Mouse (Mus musculus) left cerebral cortex, postnatal 14 days (tissue): ENCODE data around the gene Gm2897. TPM values are rescaled to one million over a fixed set of nuclear protein-coding genes. Genes with fewer than 3 reads are reported as not detected.
"Not testable (repeated sequence)": the region's sequence is repeated elsewhere in the genome, so short reads cannot be mapped to it uniquely, and the experiment has no call there.

ENCODE experiments used
- DNase-seq, 2 experiments: peaks; one replicate each; pipeline ENCODE4 v3.0.0; 2021 to 2022; ENCODE audit warnings: low spot score in 2 of 2, mixed read lengths in 1 of 2
- intact Hi-C: fragments of 180-260 bp; cut with DNase I; formaldehyde crosslinking; loops from one replicate; pipeline ENCODE4 v1.15.1; 2025
- long read RNA-seq, 2 experiments: library from polyadenylated mRNA; stranded (forward); transcript quantifications; one replicate each; pipeline ENCODE4 v2.0.0; 2021
- total RNA-seq, 2 experiments: library from RNA; stranded (reverse); gene quantifications; 2 replicates each; pipeline ENCODE4 v1.2.3; 2021

Gene Gm2897
- under 1 TPM in 1 of 2 experiments, not detected in 1; 0.29 TPM for total RNA-seq
- long read RNA-seq, experiment 1 = 0 reads
- long read RNA-seq, experiment 2, partial matches to known transcripts = 0 of 2 reads
- long read RNA-seq, experiment 2, other reads (novel, unspliced or antisense) = 2 of 2 reads

DNA sequence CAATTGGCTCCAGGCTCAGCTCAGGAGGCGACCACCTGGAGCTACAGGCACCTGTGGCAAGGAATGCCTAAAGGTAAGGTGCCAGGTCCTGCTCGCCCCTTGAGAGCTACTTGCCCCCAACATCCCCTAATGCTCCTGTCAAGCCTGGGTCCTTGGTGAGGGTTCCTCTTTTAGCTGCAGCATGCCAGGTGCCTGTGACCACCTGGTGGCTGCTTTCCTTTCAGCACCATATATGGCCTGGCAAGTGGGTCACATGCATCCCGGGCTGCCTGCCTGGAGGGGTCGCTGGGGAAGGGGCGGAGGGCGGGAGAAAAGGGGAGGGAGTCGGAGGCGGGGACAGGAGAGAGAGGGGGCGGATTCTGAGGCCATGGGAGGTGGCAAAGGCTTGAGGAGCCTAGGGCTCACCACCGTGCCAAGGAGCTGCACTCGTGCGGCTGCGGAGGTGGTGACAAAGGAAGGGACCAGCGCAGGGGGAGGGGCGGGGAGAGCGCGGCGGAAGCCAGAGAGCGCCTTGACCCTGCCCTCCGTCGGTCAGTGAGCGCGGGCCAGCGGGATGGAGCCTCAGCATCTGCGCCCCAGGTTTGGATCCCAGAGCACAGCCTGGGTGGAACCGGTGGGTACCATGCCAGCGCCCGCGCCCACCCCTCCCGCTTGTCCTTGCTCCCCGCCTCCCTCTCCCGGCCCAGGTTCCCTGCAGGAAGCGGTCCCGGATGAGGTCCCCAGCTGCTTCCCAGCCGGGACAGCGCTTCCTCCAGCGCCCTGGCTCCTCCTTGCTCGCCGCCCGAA lies at the start of gene Gm2897:
TSS of gene Gm2897 (plus strand) at position 559 of the 786 bp plus-strand sequence.
- DNase-seq, intact Hi-C loops: not testable (repeated sequence)

DNA sequence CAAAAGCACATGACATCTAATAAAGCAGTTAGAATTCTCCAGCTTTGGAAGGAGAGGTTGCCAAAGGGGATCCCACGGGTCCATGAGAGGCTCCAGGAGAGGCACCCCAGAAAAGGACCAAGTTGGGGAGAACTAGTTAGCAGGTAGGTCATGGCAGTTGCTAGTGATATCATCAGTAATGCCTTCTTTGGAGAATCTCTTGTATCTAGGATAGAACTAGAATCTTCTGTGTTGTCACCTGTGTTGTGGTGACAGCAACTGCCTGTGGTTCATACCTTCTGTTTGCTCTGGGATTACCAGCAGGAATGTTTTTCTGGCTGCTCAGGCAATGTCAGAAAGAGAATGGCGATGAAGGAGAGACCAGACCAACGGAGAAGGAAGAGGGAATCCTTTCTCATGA lies 19.4 kb upstream of the Gm2897 start, which contains the start of gene Gm2888:
TSS of gene Gm2888 (plus strand) at position 301 of the 400 bp plus-strand sequence.
- intact Hi-C loops, DNase-seq: not testable (repeated sequence)

DNA sequence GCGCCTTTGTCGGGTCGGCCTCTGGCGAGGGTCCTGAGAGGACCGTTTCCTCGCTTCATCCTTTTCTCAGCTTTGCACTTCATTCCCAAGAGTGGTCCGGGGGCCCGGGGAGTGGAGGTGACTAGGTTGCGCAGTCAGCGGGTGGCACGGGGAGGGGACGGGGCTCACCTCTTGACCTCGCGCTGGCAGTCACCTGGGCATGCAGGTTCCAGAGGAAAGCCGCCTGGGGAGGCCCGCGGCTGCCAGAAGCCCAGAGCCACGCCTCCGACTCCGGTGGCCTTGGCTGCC lies 372 bp downstream of the Gm2897 start:
- DNase-seq, intact Hi-C loops: not testable (repeated sequence)

DNA sequence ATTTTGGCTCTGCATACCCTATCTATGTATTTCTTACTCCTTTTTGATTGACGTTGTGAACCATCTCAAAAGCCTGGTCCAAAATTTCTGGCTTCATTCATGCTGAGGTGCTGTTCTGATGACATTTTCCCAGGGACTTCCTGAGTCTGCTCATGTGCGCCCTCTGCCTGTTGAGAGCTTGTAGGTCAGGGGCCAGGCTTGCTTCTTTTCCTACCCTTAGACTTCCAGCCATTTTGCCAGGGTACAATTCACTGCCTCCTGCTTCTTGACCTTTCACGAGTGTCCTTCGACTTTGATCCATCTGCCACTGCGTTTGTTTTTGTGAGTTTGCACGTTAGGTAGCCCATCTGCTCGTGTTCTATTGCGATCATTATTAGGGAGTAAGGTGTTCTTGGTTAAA lies 1.0 kb downstream of the Gm2897 start:
- intact Hi-C loops = not testable (repeated sequence)
- peak in 1 of 2 experiments; percentile 4 for DNase-seq

DNA sequence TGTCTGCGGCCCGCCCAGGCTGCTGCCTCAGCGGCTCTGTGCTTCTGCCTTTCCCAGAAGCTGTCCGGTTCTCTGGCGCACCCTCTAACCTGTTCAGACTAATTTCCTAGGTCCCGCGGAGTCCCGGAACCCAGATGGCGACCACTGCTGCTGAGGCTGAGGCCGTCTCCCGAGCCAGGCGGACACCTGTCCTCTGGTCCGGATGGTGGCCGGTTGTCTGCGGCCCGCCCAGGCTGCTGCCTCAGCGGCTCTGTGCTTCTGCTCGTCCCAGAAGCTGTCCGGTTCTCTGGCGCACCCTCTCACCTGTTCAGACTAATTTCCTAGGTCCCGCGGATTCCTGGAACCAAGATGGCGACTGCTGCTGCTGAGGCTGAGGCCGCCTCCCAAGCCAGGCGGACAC lies 67.0 kb downstream of the Gm2897 start:
- peak; percentile 1 to 8 for DNase-seq
- intact Hi-C loops = not testable (repeated sequence)

Other genes starting within 250 kb of the Gm2897 start
- gene Gm2888, start 19.3 kb upstream of the Gm2897 start, total RNA-seq = not detected
- not detected for gene Gm10340, start 84.7 kb downstream of the Gm2897 start, total RNA-seq
- gene Gm5795, start 139.0 kb downstream of the Gm2897 start, total RNA-seq = not detected
- gene D830030K20Rik, start 159.2 kb downstream of the Gm2897 start, total RNA-seq = 1 to 10 TPM; 3.8 to 5.2 TPM